Mouse (Mus musculus) MEL (cell line): ENCODE measurements around the gene Rhog. TPM values are rescaled to one million over a fixed set of nuclear protein-coding genes. Genes with fewer than 3 reads are reported as not detected.

Experiments used
- DNase-seq: peaks from one replicate; pipeline ENCODE4 v3.0.0; 2011; ENCODE audit warnings: low read depth, low spot score
- H3K27ac ChIP-seq: 2 replicates; pipeline ENCODE4 v1.5.1; 2012; ENCODE audit warnings: low read depth, mild to moderate bottlenecking, control low read depth, low read length, moderate library complexity; ENCODE audit not compliant: control insufficient read depth
- H3K27me3 ChIP-seq, 2 experiments: fragments of 150-350 bp in 1 of 2; sonication (generic) in 1 of 2; 2 replicates each; pipeline ENCODE4 v1.6.1; 2012; ENCODE audit warnings: low read length in 2 of 2, mild to moderate bottlenecking in 2 of 2, improper control_type of control experiment in 1 of 2, moderate library complexity in 1 of 2; ENCODE audit not compliant: insufficient read depth in 2 of 2, control insufficient read depth in 1 of 2
- H3K36me3 ChIP-seq, 2 experiments: 2 replicates each; pipeline ENCODE4 v1.6.1; 2012 to 2014; ENCODE audit warnings: low read length in 2 of 2, improper control_type of control experiment in 1 of 2, inconsistent platforms in 1 of 2, mild to moderate bottlenecking in 1 of 2; ENCODE audit not compliant: insufficient read depth in 2 of 2, control insufficient read depth in 1 of 2
- H3K4me1 ChIP-seq, 2 experiments: fragments of 150-350 bp in 1 of 2; sonication (generic) in 1 of 2; 2 replicates each; pipeline ENCODE4 v1.6.1; 2012; ENCODE audit warnings: low read length in 2 of 2, improper control_type of control experiment in 1 of 2, mild to moderate bottlenecking in 1 of 2; ENCODE audit not compliant: insufficient read depth in 2 of 2, control insufficient read depth in 1 of 2
- H3K4me3 ChIP-seq, 2 experiments: fragments of 150-350 bp in 1 of 2; sonication (generic) in 1 of 2; 2 replicates each; pipeline ENCODE4 v1.5.1; 2012; ENCODE audit warnings: low read depth in 2 of 2, low read length in 2 of 2, mild to moderate bottlenecking in 2 of 2, moderate library complexity in 2 of 2, control low read depth in 1 of 2, improper control_type of control experiment in 1 of 2; ENCODE audit not compliant: control insufficient read depth in 1 of 2, insufficient read depth in 1 of 2
- H3K79me2 ChIP-seq: 2 replicates; pipeline ENCODE4 v1.6.1; 2012; ENCODE audit warnings: mild to moderate bottlenecking, low read length, moderate library complexity; ENCODE audit not compliant: control insufficient read depth, poor library complexity, insufficient read depth
- H3K9ac ChIP-seq: 2 replicates; pipeline ENCODE4 v1.6.1; 2012; ENCODE audit warnings: low read depth, mild to moderate bottlenecking, control low read depth, low read length, moderate library complexity; ENCODE audit not compliant: control insufficient read depth, poor library complexity, severe bottlenecking
- H3K9me3 ChIP-seq: fragments of 150-350 bp; sonication (generic); replicated peaks from 2 replicates; pipeline ENCODE4 v1.6.1; 2012; ENCODE audit warnings: mild to moderate bottlenecking, low read length, improper control_type of control experiment, moderate library complexity; ENCODE audit not compliant: insufficient read depth
- BHLHE40 ChIP-seq: IDR thresholded peaks from 2 replicates; pipeline ENCODE4 v1.6.1; 2012; ENCODE audit warnings: low read depth, mild to moderate bottlenecking, inconsistent platforms, low read length, improper control_type of control experiment, borderline replicate concordance
- CHD1 ChIP-seq: IDR thresholded peaks from 2 replicates; pipeline ENCODE4 v1.6.1; 2012; ENCODE audit warnings: low read depth, mild to moderate bottlenecking, inconsistent platforms, low read length, improper control_type of control experiment
- CHD2 ChIP-seq: IDR thresholded peaks from 2 replicates; pipeline ENCODE4 v1.6.1; 2011; ENCODE audit warnings: low read length, improper control_type of control experiment
- CTCF ChIP-seq, 3 experiments: IDR thresholded peaks in 2 of 3; conservative IDR thresholded peaks in 1 of 3; 2 replicates each; pipeline ENCODE4 v1.5.1; 2011 to 2012; ENCODE audit warnings: low read length in 3 of 3, low read depth in 2 of 3, mild to moderate bottlenecking in 2 of 3, improper control_type of control experiment in 1 of 3, inconsistent platforms in 1 of 3, mixed read lengths in 1 of 3, moderate library complexity in 1 of 3; ENCODE audit not compliant: control insufficient read depth in 1 of 3, insufficient read depth in 1 of 3, poor library complexity in 1 of 3, severe bottlenecking in 1 of 3
- E2F4 ChIP-seq: IDR thresholded peaks from 2 replicates; pipeline ENCODE4 v1.6.1; 2011; ENCODE audit warnings: low read depth, low read length, improper control_type of control experiment, borderline replicate concordance
- ELF1 ChIP-seq: IDR thresholded peaks from 2 replicates; pipeline ENCODE4 v1.6.1; 2014; ENCODE audit warnings: low read depth, mild to moderate bottlenecking, inconsistent platforms, low read length, improper control_type of control experiment, moderate library complexity
- ETS1 ChIP-seq: IDR thresholded peaks from 2 replicates; pipeline ENCODE4 v1.6.1; 2012; ENCODE audit warnings: low read depth, mild to moderate bottlenecking, inconsistent platforms, low read length, improper control_type of control experiment, moderate library complexity
- GABPA ChIP-seq: IDR thresholded peaks from 2 replicates; pipeline ENCODE4 v1.6.1; 2012; ENCODE audit warnings: low read depth, mild to moderate bottlenecking, inconsistent platforms, low read length, improper control_type of control experiment, moderate library complexity
- GATA1 ChIP-seq: IDR thresholded peaks from 2 replicates; pipeline ENCODE4 v1.6.1; 2011; ENCODE audit warnings: low read depth, low read length, improper control_type of control experiment
- JUND ChIP-seq: IDR thresholded peaks from 2 replicates; pipeline ENCODE4 v1.6.1; 2011; ENCODE audit warnings: low read depth, mild to moderate bottlenecking, improper control_type of control experiment, low read length
- KAT2A ChIP-seq: conservative IDR thresholded peaks from 2 replicates; pipeline ENCODE4 v1.6.1; 2012; ENCODE audit warnings: low read depth, low read length, improper control_type of control experiment, inconsistent platforms
- MAFK ChIP-seq: IDR thresholded peaks from 2 replicates; pipeline ENCODE4 v1.6.1; 2011; ENCODE audit warnings: low read depth, mild to moderate bottlenecking, low read length, improper control_type of control experiment, borderline replicate concordance
- MAX ChIP-seq: IDR thresholded peaks from 2 replicates; pipeline ENCODE4 v1.6.1; 2011; ENCODE audit warnings: low read length, improper control_type of control experiment
- MAZ ChIP-seq: IDR thresholded peaks from 2 replicates; pipeline ENCODE4 v1.6.1; 2012; ENCODE audit warnings: low read depth, mild to moderate bottlenecking, inconsistent platforms, low read length, improper control_type of control experiment
- MEF2A ChIP-seq: IDR thresholded peaks from 2 replicates; pipeline ENCODE4 v1.6.1; 2014; ENCODE audit warnings: low read depth, mild to moderate bottlenecking, inconsistent platforms, low read length, improper control_type of control experiment; ENCODE audit not compliant: poor library complexity, insufficient replicate concordance, severe bottlenecking; ENCODE audit errors: extremely low read depth
- MXI1 ChIP-seq: IDR thresholded peaks from 2 replicates; pipeline ENCODE4 v1.6.1; 2011; ENCODE audit warnings: mild to moderate bottlenecking, low read depth, low read length, improper control_type of control experiment
- MYB ChIP-seq: IDR thresholded peaks from 2 replicates; pipeline ENCODE4 v1.6.1; 2011; ENCODE audit warnings: mild to moderate bottlenecking, low read depth, low read length, improper control_type of control experiment
- MYC ChIP-seq: IDR thresholded peaks from 2 replicates; pipeline ENCODE4 v1.6.1; 2011; ENCODE audit warnings: low read depth, mild to moderate bottlenecking, low read length, improper control_type of control experiment, moderate library complexity
- NELFE ChIP-seq: IDR thresholded peaks from 2 replicates; pipeline ENCODE4 v1.6.1; 2011; ENCODE audit warnings: low read depth, low read length, improper control_type of control experiment
- NRF1 ChIP-seq: IDR thresholded peaks from 2 replicates; pipeline ENCODE4 v1.6.1; 2014; ENCODE audit warnings: low read depth, mild to moderate bottlenecking, inconsistent platforms, low read length, improper control_type of control experiment, moderate library complexity; ENCODE audit not compliant: poor library complexity, insufficient read depth, severe bottlenecking
- POLR2A ChIP-seq, 2 experiments: IDR thresholded peaks; 2 replicates each; pipeline ENCODE4 v1.6.1; 2011 to 2012; ENCODE audit warnings: low read length in 2 of 2, mild to moderate bottlenecking in 2 of 2, control low read depth in 1 of 2, improper control_type of control experiment in 1 of 2, low read depth in 1 of 2, moderate library complexity in 1 of 2; ENCODE audit not compliant: control insufficient read depth in 1 of 2, insufficient read depth in 1 of 2, poor library complexity in 1 of 2
- POLR2AphosphoS2 ChIP-seq: IDR thresholded peaks from 2 replicates; pipeline ENCODE4 v1.6.1; 2011; ENCODE audit warnings: low read length, improper control_type of control experiment
- POLR2AphosphoS5 ChIP-seq: IDR thresholded peaks from 2 replicates; pipeline ENCODE4 v1.6.1; 2012; ENCODE audit warnings: low read depth, borderline replicate concordance, mild to moderate bottlenecking, inconsistent platforms, low read length, moderate library complexity, mixed read lengths
- RAD21 ChIP-seq: IDR thresholded peaks from 2 replicates; pipeline ENCODE4 v1.6.1; 2011; ENCODE audit warnings: mild to moderate bottlenecking, low read depth, low read length, improper control_type of control experiment
- RCOR1 ChIP-seq: IDR thresholded peaks from 2 replicates; pipeline ENCODE4 v1.6.1; 2012; ENCODE audit warnings: low read depth, mild to moderate bottlenecking, inconsistent platforms, low read length, improper control_type of control experiment
- SIN3A ChIP-seq: IDR thresholded peaks from 2 replicates; pipeline ENCODE4 v1.6.1; 2012; ENCODE audit warnings: low read length, improper control_type of control experiment, inconsistent platforms
- TAL1 ChIP-seq: IDR thresholded peaks from 2 replicates; pipeline ENCODE4 v1.6.1; 2012; ENCODE audit warnings: mild to moderate bottlenecking, inconsistent platforms, low read length, moderate library complexity, mixed read lengths
- TBP ChIP-seq: IDR thresholded peaks from 2 replicates; pipeline ENCODE4 v1.8.0; 2011; ENCODE audit warnings: low read depth, low read length, improper control_type of control experiment
- TCF12 ChIP-seq: IDR thresholded peaks from 2 replicates; pipeline ENCODE4 v1.6.1; 2014; ENCODE audit warnings: low read depth, mild to moderate bottlenecking, inconsistent platforms, low read length, improper control_type of control experiment, moderate library complexity
- UBTF ChIP-seq: IDR thresholded peaks from 2 replicates; pipeline ENCODE4 v1.6.1; 2012; ENCODE audit warnings: low read depth, mild to moderate bottlenecking, inconsistent platforms, low read length, improper control_type of control experiment, moderate library complexity, borderline replicate concordance; ENCODE audit not compliant: insufficient read depth
- ZC3H11A ChIP-seq: IDR thresholded peaks from 2 replicates; pipeline ENCODE4 v1.6.1; 2012; ENCODE audit warnings: low read depth, mild to moderate bottlenecking, inconsistent platforms, low read length, improper control_type of control experiment
- ZKSCAN1 ChIP-seq: IDR thresholded peaks from 2 replicates; pipeline ENCODE4 v1.6.1; 2012; ENCODE audit warnings: low read depth, mild to moderate bottlenecking, inconsistent platforms, low read length, improper control_type of control experiment, moderate library complexity
- ZMIZ1 ChIP-seq: IDR thresholded peaks from 2 replicates; pipeline ENCODE4 v1.6.1; 2012; ENCODE audit warnings: low read depth, mild to moderate bottlenecking, inconsistent platforms, low read length, improper control_type of control experiment, moderate library complexity
- polyA plus RNA-seq, 2 experiments: library from polyadenylated mRNA; stranded (reverse) in 1 of 2; unstranded in 1 of 2; fragments of >175 nt in 1 of 2; fragments of >200 nt in 1 of 2; gene quantifications; 2 replicates each; pipeline versions ENCODE4 v1.2.1 to v1.2.4; 2012; ENCODE audit warnings: low replicate concordance in 2 of 2, low read depth in 1 of 2; ENCODE audit not compliant: insufficient read length in 2 of 2, insufficient read depth in 1 of 2, missing spikeins in 1 of 2
- total RNA-seq: library from RNA; depleted of rRNA; stranded (reverse); fragments of 300-350 nt; gene quantifications from 2 replicates; pipeline ENCODE4 v1.2.3, GENCODE M21; 2012

The Rhog gene
- total and polyA plus RNA-seq, 3 experiments: 24.1 to 425 (median 347) TPM

DNA sequence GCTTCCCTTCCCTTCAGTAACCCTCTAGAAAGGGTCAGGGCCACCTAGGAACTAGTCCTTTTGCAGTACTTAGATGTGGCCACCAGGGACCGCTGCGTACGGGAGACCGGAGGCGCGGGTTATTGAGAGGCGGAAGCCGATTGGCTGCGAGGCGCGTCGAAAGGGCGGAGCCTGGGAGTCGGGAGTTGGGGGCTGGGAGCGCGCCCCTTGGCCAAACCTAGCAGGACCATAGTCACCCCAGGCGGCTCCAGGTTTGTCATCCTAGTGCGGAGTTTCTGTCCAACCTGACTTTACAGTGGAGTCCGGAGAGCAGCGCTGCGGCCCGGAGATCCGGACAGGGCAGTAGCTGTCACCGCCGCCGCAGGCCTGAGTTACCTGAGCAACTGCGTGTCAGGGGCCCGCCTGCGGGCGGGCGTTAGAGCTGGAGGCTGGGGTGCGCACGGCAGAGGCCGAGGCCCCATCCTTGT lies 11.3 kb upstream of the Rhog start (continued):
- TF ChIP-seq MXI1: no peak
- no peak for TF ChIP-seq POLR2AphosphoS2

DNA sequence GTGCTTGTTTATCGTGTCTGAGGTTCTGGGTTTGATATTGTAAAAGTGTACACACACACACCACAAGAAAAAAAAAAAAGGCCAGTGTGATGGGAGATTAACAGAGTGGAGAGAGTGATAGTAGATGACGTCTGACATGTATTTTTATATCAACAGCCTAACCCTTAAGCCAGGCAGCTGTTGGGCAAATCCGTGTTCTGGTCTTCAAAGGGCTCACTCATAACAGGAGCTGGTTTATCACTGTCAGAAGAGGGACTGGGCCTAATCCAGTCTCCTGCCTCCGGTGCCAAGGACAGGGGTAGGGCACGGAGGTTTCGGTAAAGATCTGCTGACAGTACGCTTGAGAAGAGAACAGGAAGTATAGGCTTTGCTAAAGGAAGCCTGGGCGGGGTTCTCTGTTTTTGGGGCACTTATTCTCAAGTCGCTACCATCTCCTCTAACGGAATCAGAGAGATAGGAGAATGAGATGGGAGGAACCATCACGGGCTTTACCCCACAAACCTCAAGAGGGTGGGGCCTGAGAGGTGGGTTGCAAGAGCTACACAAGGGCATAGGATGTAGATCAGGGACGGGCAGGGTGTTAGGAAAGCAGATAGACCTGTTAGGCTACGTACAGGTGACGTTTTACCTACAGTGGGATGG lies 10.7 kb upstream of the Rhog start:
- H3K79me2 ChIP-seq: peaks cover 38% of the 10 kb centered on the region
- H3K27me3 ChIP-seq: no peaks in the 10 kb centered on the region
- H3K36me3 ChIP-seq: peaks cover 0 to 27% of the 10 kb centered on the region in 2 experiments; a peak in 3 of 4 replicates
- H3K9ac ChIP-seq: peak overlapping the region; percentile 92
- H3K9me3 ChIP-seq: no peaks in the 10 kb centered on the region
- H3K27ac ChIP-seq: peak overlapping the region; percentile 95
- peak overlapping the region; percentile 80 to 99 for H3K4me3 ChIP-seq
- peaks cover 3 to 23% of the 10 kb centered on the region in 2 experiments for H3K4me1 ChIP-seq
- peak; percentile 97 for DNase-seq
- TF ChIP-seq RCOR1 (peak; percentile 63), TAL1 (peak; percentile 38; the same call in 1 of the 2 replicates), E2F4 (no peak), GABPA (no peak), MAX (peak; percentile 61; the same call in 1 of the 2 replicates), GATA1 (peak; percentile 80), ZMIZ1 (peak; percentile 91; the same call in 1 of the 2 replicates), KAT2A (no peak; the same call in 1 of the 2 replicates), MYB (peak; percentile 63), ELF1 (peak; percentile 80), POLR2AphosphoS2 (peak; percentile 61; the same call in 1 of the 2 replicates), TBP (peak; percentile 58), POLR2AphosphoS5 (no peak), UBTF (no peak), TCF12 (peak; percentile 82), ETS1 (peak; percentile 77), RAD21 (no peak), ZC3H11A (no peak), MXI1 (peak; percentile 74), CHD1 (peak; percentile 95; the same call in 1 of the 2 replicates), MAFK (peak; percentile 49; the same call in 1 of the 2 replicates), POLR2A (IDR thresholded peaks at IDR 0.05; ENCODE audit: control insufficient read depth in 1 of 2, insufficient read depth in 1 of 2, low read depth in 1 of 2, low read length in 2 of 2, poor library complexity in 1 of 2) (peak in 1 of 2 experiments; percentile 76; a peak in 3 of 4 replicates), BHLHE40 (peak; percentile 55; the same call in 1 of the 2 replicates), NELFE (peak; percentile 85), MEF2A (no peak), MAZ (0 out of 2 replicates have a peak, but pooled peaks have one; percentile 73), SIN3A (peak; percentile 94), JUND (no peak), NRF1 (no peak), CTCF (IDR thresholded peaks at IDR 0.05 in 2 of 3, conservative IDR thresholded peaks at IDR 0.05 in 1 of 3; ENCODE audit: control insufficient read depth in 1 of 3, insufficient read depth in 1 of 3, low read depth in 2 of 3, low read length in 3 of 3, poor library complexity in 1 of 3, severe bottlenecking in 1 of 3) (no peak), ZKSCAN1 (peak; percentile 21; the same call in 1 of the 2 replicates), MYC (peak; percentile 81; the same call in 1 of the 2 replicates), CHD2 (no peak)
